Mouse (Mus musculus) heart, adult 18-20 months (tissue): ENCODE data around the gene Ccdc91. TPM values are rescaled to one million over a fixed set of nuclear protein-coding genes. Genes with fewer than 3 reads are reported as not detected.

ENCODE experiments used
- DNase-seq, 2 experiments: peaks; one replicate each; pipeline ENCODE4 v3.0.0; 2021 to 2022; ENCODE audit warnings: mixed read lengths in 1 of 2
- total RNA-seq, 2 experiments: library from RNA; stranded (reverse); gene quantifications; 2 replicates each; pipeline ENCODE4 v1.2.3; 2021

The Ccdc91 gene
- total RNA-seq, 2 experiments from 2014 or later, result 29.0 to 33.7 TPM

GRCm38 (mm10) chr6:147569246-147569645 is 93.6 kb downstream of the Ccdc91 start:
- DNase-seq, result peak; percentile 72

GRCm38 (mm10) chr6:147573137-147573536 is 97.5 kb downstream of the Ccdc91 start:
- no peak for DNase-seq

GRCm38 (mm10) chr6:147574454-147575182 is 99.0 kb downstream of the Ccdc91 start:
- no peak for DNase-seq

GRCm38 (mm10) chr6:147575183-147575784 is 99.7 kb downstream of the Ccdc91 start:
- DNase-seq, result no peak

- DNase-seq, result no peak
Measured at GRCm38 (mm10) chr6:147587675-147588074, 112.0 kb downstream of the Ccdc91 start.

GRCm38 (mm10) chr6:147606666-147607065 is 131.0 kb downstream of the Ccdc91 start:
- DNase-seq, result no peak

- DNase-seq, result no peak
Measured at GRCm38 (mm10) chr6:147607613-147608012, 132.0 kb downstream of the Ccdc91 start.

GRCm38 (mm10) chr6:147615306-147615705 is 139.7 kb downstream of the Ccdc91 start:
- DNase-seq, result no peak

GRCm38 (mm10) chr6:147623142-147623541 is 147.5 kb downstream of the Ccdc91 start:
- DNase-seq, result no peak

GRCm38 (mm10) chr6:147636464-147636863 is 160.8 kb downstream of the Ccdc91 start:
- peak; percentile 18 to 43 for DNase-seq

- DNase-seq, result no peak
Measured at GRCm38 (mm10) chr6:147643875-147644274, 168.2 kb downstream of the Ccdc91 start.

- no peak for DNase-seq
Measured at GRCm38 (mm10) chr6:147644391-147644790, 168.8 kb downstream of the Ccdc91 start.

GRCm38 (mm10) chr6:147646401-147646968 is 170.9 kb downstream of the Ccdc91 start:
- DNase-seq, result no peak

GRCm38 (mm10) chr6:147658025-147658424 is 182.4 kb downstream of the Ccdc91 start:
- no peak for DNase-seq

GRCm38 (mm10) chr6:147660718-147661117 is 185.1 kb downstream of the Ccdc91 start:
- no peak for DNase-seq

GRCm38 (mm10) chr6:147661841-147662240 is 186.2 kb downstream of the Ccdc91 start:
- DNase-seq, result no peak

GRCm38 (mm10) chr6:147662610-147663009 is 187.0 kb downstream of the Ccdc91 start:
- DNase-seq, result no peak

- peak; percentile 11 to 66 for DNase-seq
Measured at GRCm38 (mm10) chr6:147664339-147664738, 188.7 kb downstream of the Ccdc91 start.

GRCm38 (mm10) chr6:147671366-147671765 is 195.7 kb downstream of the Ccdc91 start:
- DNase-seq, result peak; percentile 66 to 75

- DNase-seq, result peak in 1 of 2 experiments; percentile 4
Measured at GRCm38 (mm10) chr6:147672481-147672880, 196.9 kb downstream of the Ccdc91 start.

GRCm38 (mm10) chr6:147675022-147675733 is 199.6 kb downstream of the Ccdc91 start:
- no peak for DNase-seq

GRCm38 (mm10) chr6:147676214-147676613 is 200.6 kb downstream of the Ccdc91 start:
- DNase-seq, result no peak
